Mouse (Mus musculus): ENCODE data around the gene St6galnac3. TPM values are rescaled to one million over a fixed set of nuclear protein-coding genes. Genes with fewer than 3 reads are reported as not detected.

St6galnac3 gene
- polyA plus RNA-seq, 1 experiment from 2014 or later, result 10.5 TPM

- H3K27me3 ChIP-seq (ENCODE audit: control insufficient read depth, insufficient read depth, low read depth, low read length), result no peaks in the 10 kb centered on the region
Measured at GRCm38 (mm10) chr3:153707687-153708086, 17.3 kb downstream of the St6galnac3 start.

GRCm38 (mm10) chr3:153706901-153707300, 18.1 kb downstream of the St6galnac3 start:
- H3K4me3 ChIP-seq (ENCODE audit: low read depth, low read length), result no peak overlapping the region
- H3K9me3 ChIP-seq (replicated peaks; ENCODE audit: control insufficient read depth, low read length), result no peaks in the 10 kb centered on the region
- no peaks in the 10 kb centered on the region for H3K27me3 ChIP-seq (ENCODE audit: control insufficient read depth, insufficient read depth, low read depth, low read length)
- no peak for ATAC-seq (ENCODE audit: low read depth)
- H3K36me3 ChIP-seq (ENCODE audit: control insufficient read depth, insufficient read depth), result no peaks in the 10 kb centered on the region
- no peak overlapping the region for H3K4me2 ChIP-seq (ENCODE audit: low read depth, low read length)
- H3K9ac ChIP-seq (ENCODE audit: low read depth, low read length), result no peak overlapping the region
- H3K4me1 ChIP-seq (ENCODE audit: control insufficient read depth, low read depth, low read length), result peaks cover 6% of the 10 kb centered on the region
- 77% methylated on average over 1 of the region's 1 CpGs for WGBS (ENCODE audit: insufficient replicate concordance)
- H3K27ac ChIP-seq (ENCODE audit: low read length), result no peak overlapping the region; the same call in 1 of the 2 replicates

More at GRCm38 (mm10) chr3:153707687-153708086, 17.3 kb downstream of the St6galnac3 start:
- WGBS (ENCODE audit: insufficient replicate concordance), result 58% methylated on average over 6 of the region's 6 CpGs
- ATAC-seq (ENCODE audit: low read depth), result no peak
- Histone ChIP-seq H3K9ac (ENCODE audit: low read depth, low read length) (no peak overlapping the region), H3K4me2 (ENCODE audit: low read depth, low read length) (no peak overlapping the region), H3K27ac (ENCODE audit: low read length) (no peak overlapping the region), H3K36me3 (ENCODE audit: control insufficient read depth, insufficient read depth) (no peaks in the 10 kb centered on the region), H3K9me3 (replicated peaks; ENCODE audit: control insufficient read depth, low read length) (no peaks in the 10 kb centered on the region), H3K4me3 (ENCODE audit: low read depth, low read length) (no peak overlapping the region), H3K4me1 (ENCODE audit: control insufficient read depth, low read depth, low read length) (no peaks in the 10 kb centered on the region; the same call in 1 of the 2 replicates)

- H3K27ac ChIP-seq (ENCODE audit: low read length), result no peak overlapping the region; the same call in 1 of the 2 replicates
- H3K36me3 ChIP-seq (ENCODE audit: control insufficient read depth, insufficient read depth), result no peaks in the 10 kb centered on the region
- H3K4me3 ChIP-seq (ENCODE audit: low read depth, low read length), result no peak overlapping the region
- no peak overlapping the region for H3K9ac ChIP-seq (ENCODE audit: low read depth, low read length)
- H3K4me1 ChIP-seq (ENCODE audit: control insufficient read depth, low read depth, low read length), result peaks cover 23% of the 10 kb centered on the region
- H3K27me3 ChIP-seq (ENCODE audit: control insufficient read depth, insufficient read depth, low read depth, low read length), result no peaks in the 10 kb centered on the region
- ATAC-seq (ENCODE audit: low read depth), result no peak
- WGBS (ENCODE audit: insufficient replicate concordance), result 72% methylated on average over 15 of the region's 15 CpGs
- no peaks in the 10 kb centered on the region for H3K9me3 ChIP-seq (replicated peaks; ENCODE audit: control insufficient read depth, low read length)
- no peak overlapping the region for H3K4me2 ChIP-seq (ENCODE audit: low read depth, low read length)
Measured at GRCm38 (mm10) chr3:153701752-153702740, 22.9 kb downstream of the St6galnac3 start.

- peak; percentile 58; the same call in 1 of the 2 replicates for ATAC-seq (ENCODE audit: low read depth)
- Histone ChIP-seq H3K9ac (ENCODE audit: low read depth, low read length) (no peak overlapping the region), H3K4me2 (ENCODE audit: low read depth, low read length) (no peak overlapping the region)
Measured at GRCm38 (mm10) chr3:153701172-153701571, 23.8 kb downstream of the St6galnac3 start.

GRCm38 (mm10) chr3:153699086-153699485, 25.9 kb downstream of the St6galnac3 start:
- Histone ChIP-seq H3K27me3 (ENCODE audit: control insufficient read depth, insufficient read depth, low read depth, low read length) (no peaks in the 10 kb centered on the region), H3K4me2 (ENCODE audit: low read depth, low read length) (no peak overlapping the region), H3K4me3 (ENCODE audit: low read depth, low read length) (no peak overlapping the region), H3K27ac (ENCODE audit: low read length) (no peak overlapping the region), H3K36me3 (ENCODE audit: control insufficient read depth, insufficient read depth) (no peaks in the 10 kb centered on the region), H3K9me3 (replicated peaks; ENCODE audit: control insufficient read depth, low read length) (no peaks in the 10 kb centered on the region), H3K9ac (ENCODE audit: low read depth, low read length) (no peak overlapping the region), H3K4me1 (ENCODE audit: control insufficient read depth, low read depth, low read length) (peaks cover 26% of the 10 kb centered on the region)
- 83% methylated on average over 8 of the region's 8 CpGs for WGBS (ENCODE audit: insufficient replicate concordance)
- ATAC-seq (ENCODE audit: low read depth), result no peak

More at GRCm38 (mm10) chr3:153701172-153701571, 23.8 kb downstream of the St6galnac3 start:
- no peaks in the 10 kb centered on the region for H3K36me3 ChIP-seq (ENCODE audit: control insufficient read depth, insufficient read depth)
- peaks cover 23% of the 10 kb centered on the region for H3K4me1 ChIP-seq (ENCODE audit: control insufficient read depth, low read depth, low read length)
- whole genome bisulfite sequencing (ENCODE audit: insufficient replicate concordance), result 27% methylated on average over 7 of the region's 7 CpGs
- H3K4me3 ChIP-seq (ENCODE audit: low read depth, low read length), result no peak overlapping the region
- H3K27ac ChIP-seq (ENCODE audit: low read length), result no peak overlapping the region
- no peaks in the 10 kb centered on the region for H3K27me3 ChIP-seq (ENCODE audit: control insufficient read depth, insufficient read depth, low read depth, low read length)
- no peaks in the 10 kb centered on the region for H3K9me3 ChIP-seq (replicated peaks; ENCODE audit: control insufficient read depth, low read length)

GRCm38 (mm10) chr3:153692978-153693377, 32.0 kb downstream of the St6galnac3 start:
- peak overlapping the region; percentile 25 for H3K9ac ChIP-seq (ENCODE audit: low read depth, low read length)
- no peak for ATAC-seq (ENCODE audit: low read depth)

GRCm38 (mm10) chr3:153692206-153692813, 32.7 kb downstream of the St6galnac3 start:
- Histone ChIP-seq H3K36me3 (ENCODE audit: control insufficient read depth, insufficient read depth) (no peaks in the 10 kb centered on the region), H3K9ac (ENCODE audit: low read depth, low read length) (peak overlapping the region; percentile 25), H3K9me3 (replicated peaks; ENCODE audit: control insufficient read depth, low read length) (no peaks in the 10 kb centered on the region), H3K4me2 (ENCODE audit: low read depth, low read length) (no peak overlapping the region), H3K27me3 (ENCODE audit: control insufficient read depth, insufficient read depth, low read depth, low read length) (no peaks in the 10 kb centered on the region), H3K4me3 (ENCODE audit: low read depth, low read length) (no peak overlapping the region), H3K4me1 (ENCODE audit: control insufficient read depth, low read depth, low read length) (peaks cover 52% of the 10 kb centered on the region), H3K27ac (ENCODE audit: low read length) (peak overlapping the region; percentile 74)
- ATAC-seq (ENCODE audit: low read depth), result no peak
- 33% methylated on average over 11 of the region's 11 CpGs for WGBS (ENCODE audit: insufficient replicate concordance)

More at GRCm38 (mm10) chr3:153692978-153693377, 32.0 kb downstream of the St6galnac3 start:
- Histone ChIP-seq H3K4me1 (ENCODE audit: control insufficient read depth, low read depth, low read length) (peaks cover 52% of the 10 kb centered on the region), H3K27ac (ENCODE audit: low read length) (peak overlapping the region; percentile 74), H3K4me3 (ENCODE audit: low read depth, low read length) (no peak overlapping the region), H3K9me3 (replicated peaks; ENCODE audit: control insufficient read depth, low read length) (no peaks in the 10 kb centered on the region), H3K4me2 (ENCODE audit: low read depth, low read length) (no peak overlapping the region), H3K36me3 (ENCODE audit: control insufficient read depth, insufficient read depth) (no peaks in the 10 kb centered on the region), H3K27me3 (ENCODE audit: control insufficient read depth, insufficient read depth, low read depth, low read length) (no peaks in the 10 kb centered on the region)
- 45% methylated on average over 7 of the region's 7 CpGs for WGBS (ENCODE audit: insufficient replicate concordance)

- peak overlapping the region; percentile 48 for H3K4me2 ChIP-seq (ENCODE audit: low read depth, low read length)
- peaks cover 52% of the 10 kb centered on the region for H3K4me1 ChIP-seq (ENCODE audit: control insufficient read depth, low read depth, low read length)
- peak; percentile 57 for ATAC-seq (ENCODE audit: low read depth)
Measured at GRCm38 (mm10) chr3:153691537-153691936, 33.4 kb downstream of the St6galnac3 start.

More at GRCm38 (mm10) chr3:153691537-153691936, 33.4 kb downstream of the St6galnac3 start:
- no peaks in the 10 kb centered on the region for H3K27me3 ChIP-seq (ENCODE audit: control insufficient read depth, insufficient read depth, low read depth, low read length)
- H3K4me3 ChIP-seq (ENCODE audit: low read depth, low read length), result no peak overlapping the region
- H3K36me3 ChIP-seq (ENCODE audit: control insufficient read depth, insufficient read depth), result no peaks in the 10 kb centered on the region
- WGBS (ENCODE audit: insufficient replicate concordance), result 11% methylated on average over 4 of the region's 4 CpGs
- no peaks in the 10 kb centered on the region for H3K9me3 ChIP-seq (replicated peaks; ENCODE audit: control insufficient read depth, low read length)
- H3K27ac ChIP-seq (ENCODE audit: low read length), result peak overlapping the region; percentile 74
- peak overlapping the region; percentile 15 for H3K9ac ChIP-seq (ENCODE audit: low read depth, low read length)
